Comparison of ENCODE assay signal across 35 mouse cellular contexts in genomic region chr13:60646791-60647190, GRCm38 (mm10).
"Had no signal": no experiment of that assay in that cellular context is flagged by ENCODE, and none has a peak within 500 bp of the region (broad histone marks: within the 10 kb centered on the region; RNA-seq: fewer than 3 reads in every experiment).

No protein-coding gene starts in this region.

- H3K36me3 ChIP-seq: heart, embryonic 12.5 days; heart, embryonic 13.5 days; heart, embryonic 15.5 days; hindbrain, embryonic 15.5 days; intestine, embryonic 15.5 days; kidney, embryonic 15.5 days had no signal

- H3K27ac ChIP-seq: heart, embryonic 13.5 days; heart, embryonic 15.5 days; hindbrain, embryonic 10.5 days; hindbrain, embryonic 12.5 days; hindbrain, embryonic 13.5 days; hindbrain, embryonic 14.5 days; hindbrain, embryonic 15.5 days; hindbrain, postnatal 0 days; intestine, embryonic 15.5 days; kidney, embryonic 15.5 days; kidney, postnatal 0 days; layer of hippocampus, adult 2 months; left cerebral cortex, adult 2 months had no signal

- ATAC-seq: hindbrain, embryonic 16.5 days; hindbrain, postnatal 0 days; inflammation-experienced regulatory T-cells, adult 6 months; intestine, embryonic 15.5 days; intestine, embryonic 16.5 days; intestine, postnatal 0 days had no signal

- DNase-seq: heart, postnatal 10 days; heart, postnatal 14 days; heart, postnatal 36 days; heart, postnatal 4 days; kidney, adult 11 months; kidney, adult 18-20 months; kidney, adult 2 months; kidney, adult 8-10 months; kidney, adult 9 months; kidney, postnatal 10 days; kidney, postnatal 14 days; kidney, postnatal 25 days; kidney, postnatal 36 days; kidney, postnatal 4 days; layer of hippocampus, adult 9-11 months; layer of hippocampus, postnatal 36 days had no signal

- H3K9me3 ChIP-seq: heart, embryonic 12.5 days; heart, embryonic 13.5 days; heart, embryonic 15.5 days; hindbrain, embryonic 10.5 days; hindbrain, embryonic 12.5 days; hindbrain, embryonic 13.5 days; hindbrain, embryonic 15.5 days; intestine, embryonic 15.5 days; kidney, embryonic 15.5 days had no signal

- H3K4me1 ChIP-seq: hindbrain, embryonic 10.5 days; hindbrain, embryonic 12.5 days; hindbrain, embryonic 15.5 days; intestine, embryonic 15.5 days had no signal

- H3K4me2 ChIP-seq: heart, embryonic 11.5 days; heart, embryonic 12.5 days; heart, embryonic 13.5 days; heart, embryonic 15.5 days; hindbrain, embryonic 12.5 days; hindbrain, embryonic 13.5 days; hindbrain, embryonic 14.5 days; hindbrain, embryonic 15.5 days; intestine, embryonic 15.5 days; kidney, embryonic 15.5 days had no signal

- H3K27me3 ChIP-seq: heart, embryonic 12.5 days; heart, embryonic 13.5 days; heart, embryonic 15.5 days; hindbrain, embryonic 12.5 days; hindbrain, embryonic 13.5 days; hindbrain, embryonic 15.5 days; intestine, embryonic 15.5 days; kidney, embryonic 15.5 days had no signal

- H3K9ac ChIP-seq: heart, embryonic 12.5 days; heart, embryonic 13.5 days; heart, embryonic 15.5 days; hindbrain, embryonic 12.5 days; hindbrain, embryonic 13.5 days; hindbrain, embryonic 14.5 days; hindbrain, embryonic 15.5 days; intestine, embryonic 15.5 days; kidney, embryonic 15.5 days had no signal

- H3K4me3 ChIP-seq: heart, embryonic 12.5 days; heart, embryonic 13.5 days; heart, embryonic 15.5 days; hindbrain, embryonic 10.5 days; hindbrain, embryonic 12.5 days; hindbrain, embryonic 13.5 days; hindbrain, embryonic 15.5 days; intestine, embryonic 15.5 days; kidney, embryonic 15.5 days; layer of hippocampus, adult 2 months; left cerebral cortex, adult 2 months had no signal
